Mouse (Mus musculus) stomach, embryonic 16.5 days (tissue): ENCODE results near the gene Trmt1. TPM values are rescaled to one million over a fixed set of nuclear protein-coding genes. Genes with fewer than 3 reads are reported as not detected.

Experiments used
- ATAC-seq: fragments of 200-750 bp; cut with Nextera tagmentation; 2 replicates; pipeline ENCODE4 v1.8.0; 2017; ENCODE audit warnings: moderate number of reproducible peaks, moderate TSS enrichment; ENCODE audit not compliant: insufficient read depth, low FRiP score
- H3K27ac ChIP-seq: fragments of 300-500 bp; sonication (generic); 2 replicates; pipeline ENCODE4 v1.5.1; 2014; ENCODE audit warnings: low read length
- H3K27me3 ChIP-seq: fragments of 300-500 bp; sonication (generic); 2 replicates; pipeline ENCODE4 v1.6.1; 2014; ENCODE audit warnings: low read length, control low read depth, mixed read lengths; ENCODE audit not compliant: control insufficient read depth, insufficient read depth
- H3K36me3 ChIP-seq: fragments of 300-500 bp; sonication (generic); 2 replicates; pipeline ENCODE4 v1.6.1; 2014; ENCODE audit warnings: low read length; ENCODE audit not compliant: control insufficient read depth, insufficient read depth
- H3K4me1 ChIP-seq: fragments of 300-500 bp; sonication (generic); 2 replicates; pipeline ENCODE4 v1.6.1; 2014; ENCODE audit warnings: low read length, control low read depth, mixed read lengths; ENCODE audit not compliant: control insufficient read depth, insufficient read depth
- H3K4me2 ChIP-seq: fragments of 300-500 bp; sonication (generic); 2 replicates; pipeline ENCODE4 v1.6.1; 2014; ENCODE audit warnings: low read depth, low read length, mixed read lengths
- H3K4me3 ChIP-seq: fragments of 300-500 bp; sonication (generic); replicated peaks from 2 replicates; pipeline ENCODE4 v1.5.1; 2014; ENCODE audit warnings: mild to moderate bottlenecking, low read length
- H3K9ac ChIP-seq: fragments of 300-500 bp; sonication (generic); 2 replicates; pipeline ENCODE4 v1.6.1; 2014; ENCODE audit warnings: low read length
- H3K9me3 ChIP-seq: fragments of 300-500 bp; sonication (generic); replicated peaks from 2 replicates; pipeline ENCODE4 v1.6.1; 2016; ENCODE audit warnings: low read length, control low read depth; ENCODE audit not compliant: control insufficient read depth
- WGBS: fragments of 180-500 bp; shearing (Covaris S2); extraction: QIAGEN DNeasy Blood & Tissue Kit; methylation state at CpG from one replicate; pipeline ENCODE4 v1.1.7; 2014; 5-methylcytosine and 5-hydroxymethylcytosine counted together
- polyA plus RNA-seq: library from polyadenylated mRNA; unstranded; fragments of >200 nt; fragmentation: Nextera tagmentation; extraction: Ambion mirVana; gene quantifications from 2 replicates; pipeline ENCODE4 v1.2.1, GENCODE M21; 2015

Trmt1 gene
- polyA plus RNA-seq, 1 experiment from 2014 or later = 53.7 TPM

- Histone ChIP-seq H3K4me2 (no peak overlapping the region), H3K9me3 (no peaks in the 10 kb centered on the region), H3K27me3 (no peaks in the 10 kb centered on the region), H3K27ac (no peak overlapping the region), H3K4me3 (no peak overlapping the region), H3K9ac (no peak overlapping the region), H3K4me1 (peaks cover 11% of the 10 kb centered on the region), H3K36me3 (no peaks in the 10 kb centered on the region)
- 56% methylated on average over 5 of the region's 5 CpGs for WGBS
- ATAC-seq = no peak
Observed at GRCm38 (mm10) chr8:84643019-84643418, 43.1 kb upstream of the Trmt1 start.

GRCm38 (mm10) chr8:84646800-84647199 lies 39.3 kb upstream of the Trmt1 start:
- whole genome bisulfite sequencing = 58% methylated on average over 6 of the region's 6 CpGs

GRCm38 (mm10) chr8:84647461-84647901 lies 38.6 kb upstream of the Trmt1 start:
- WGBS = 3% methylated on average over 14 of the region's 14 CpGs
- H3K9me3 ChIP-seq = no peaks in the 10 kb centered on the region
- no peaks in the 10 kb centered on the region for H3K36me3 ChIP-seq
- ATAC-seq = no peak; the same call in 1 of the 2 replicates
- no peak overlapping the region for H3K27ac ChIP-seq
- no peaks in the 10 kb centered on the region for H3K27me3 ChIP-seq
- peak overlapping the region; percentile 51 for H3K4me2 ChIP-seq
- 0 out of 2 replicates have a peak overlapping the region, but pooled peaks have one; percentile 46 for H3K9ac ChIP-seq
- peaks cover 9% of the 10 kb centered on the region for H3K4me1 ChIP-seq
- peak overlapping the region; percentile 21 for H3K4me3 ChIP-seq

More at GRCm38 (mm10) chr8:84646800-84647199, 39.3 kb upstream of the Trmt1 start:
- H3K9ac ChIP-seq = no peak overlapping the region
- H3K4me1 ChIP-seq = peaks cover 9% of the 10 kb centered on the region
- 0 out of 2 replicates have a peak overlapping the region, but pooled peaks have one; percentile 51 for H3K4me2 ChIP-seq
- H3K4me3 ChIP-seq = no peak overlapping the region
- H3K9me3 ChIP-seq = no peaks in the 10 kb centered on the region
- ATAC-seq = no peak
- no peaks in the 10 kb centered on the region for H3K27me3 ChIP-seq
- no peak overlapping the region for H3K27ac ChIP-seq
- H3K36me3 ChIP-seq = no peaks in the 10 kb centered on the region

GRCm38 (mm10) chr8:84650213-84650612 lies 35.9 kb upstream of the Trmt1 start:
- no peak overlapping the region for H3K4me2 ChIP-seq
- no peak overlapping the region; the same call in 1 of the 2 replicates for H3K9ac ChIP-seq
- no peak overlapping the region for H3K4me3 ChIP-seq
- H3K27me3 ChIP-seq = no peaks in the 10 kb centered on the region
- H3K27ac ChIP-seq = peak overlapping the region; percentile 14; the same call in 1 of the 2 replicates
- ATAC-seq = no peak
- H3K36me3 ChIP-seq = no peaks in the 10 kb centered on the region
- H3K9me3 ChIP-seq = no peaks in the 10 kb centered on the region
- WGBS = 39% methylated on average over 3 of the region's 3 CpGs
- H3K4me1 ChIP-seq = peaks cover 14% of the 10 kb centered on the region

- no peak for ATAC-seq
- 64% methylated on average over 9 of the region's 9 CpGs for WGBS
- H3K9ac ChIP-seq = no peak overlapping the region
- H3K4me3 ChIP-seq = no peak overlapping the region
- H3K9me3 ChIP-seq = no peaks in the 10 kb centered on the region
- H3K27me3 ChIP-seq = no peaks in the 10 kb centered on the region
- peaks cover 30% of the 10 kb centered on the region for H3K4me1 ChIP-seq
- no peak overlapping the region for H3K27ac ChIP-seq
- H3K36me3 ChIP-seq = no peaks in the 10 kb centered on the region
- H3K4me2 ChIP-seq = no peak overlapping the region
Observed at GRCm38 (mm10) chr8:84653092-84653631, 32.9 kb upstream of the Trmt1 start.

GRCm38 (mm10) chr8:84654597-84654996 lies 31.5 kb upstream of the Trmt1 start:
- no peak overlapping the region for H3K4me3 ChIP-seq
- no peak overlapping the region for H3K9ac ChIP-seq
- H3K27ac ChIP-seq = peak overlapping the region; percentile 99
- WGBS = 50% methylated on average over 4 of the region's 4 CpGs
- H3K36me3 ChIP-seq = no peaks in the 10 kb centered on the region
- H3K9me3 ChIP-seq = no peaks in the 10 kb centered on the region
- H3K4me1 ChIP-seq = peaks cover 38% of the 10 kb centered on the region
- H3K4me2 ChIP-seq = no peak overlapping the region
- ATAC-seq = no peak
- no peaks in the 10 kb centered on the region for H3K27me3 ChIP-seq

- H3K4me3 ChIP-seq = peak overlapping the region; percentile 41
- 3% methylated on average over 15 of the region's 15 CpGs for WGBS
Observed at GRCm38 (mm10) chr8:84655336-84656190, 30.5 kb upstream of the Trmt1 start.

GRCm38 (mm10) chr8:84656191-84656525 lies 29.9 kb upstream of the Trmt1 start:
- Histone ChIP-seq H3K4me2 (peak overlapping the region; percentile 85), H3K36me3 (no peaks in the 10 kb centered on the region), H3K27me3 (no peaks in the 10 kb centered on the region), H3K4me3 (peak overlapping the region; percentile 41), H3K9ac (peak overlapping the region; percentile 83), H3K27ac (peak overlapping the region; percentile 99), H3K9me3 (no peaks in the 10 kb centered on the region), H3K4me1 (peaks cover 40% of the 10 kb centered on the region)
- 1% methylated on average over 10 of the region's 10 CpGs for WGBS
- no peak for ATAC-seq

More at GRCm38 (mm10) chr8:84655336-84656190, 30.5 kb upstream of the Trmt1 start:
- H3K27me3 ChIP-seq = no peaks in the 10 kb centered on the region
- ATAC-seq = peak; percentile 61; the same call in 1 of the 2 replicates
- peaks cover 40% of the 10 kb centered on the region for H3K4me1 ChIP-seq
- no peaks in the 10 kb centered on the region for H3K36me3 ChIP-seq
- peak overlapping the region; percentile 85 for H3K4me2 ChIP-seq
- no peaks in the 10 kb centered on the region for H3K9me3 ChIP-seq
- H3K27ac ChIP-seq = peak overlapping the region; percentile 99
- H3K9ac ChIP-seq = peak overlapping the region; percentile 83

- H3K4me1 ChIP-seq = peaks cover 40% of the 10 kb centered on the region
- WGBS = under 1% methylated on average over 23 of the region's 23 CpGs
- peak overlapping the region; percentile 83 for H3K9ac ChIP-seq
Observed at GRCm38 (mm10) chr8:84656641-84657126, 29.4 kb upstream of the Trmt1 start.

More at GRCm38 (mm10) chr8:84656641-84657126, 29.4 kb upstream of the Trmt1 start:
- Histone ChIP-seq H3K36me3 (no peaks in the 10 kb centered on the region), H3K27ac (peak overlapping the region; percentile 99), H3K27me3 (no peaks in the 10 kb centered on the region), H3K4me2 (peak overlapping the region; percentile 85), H3K4me3 (peak overlapping the region; percentile 41), H3K9me3 (no peaks in the 10 kb centered on the region)
- ATAC-seq = peak; percentile 85
